Mouse (Mus musculus) brain, embryonic 18.5 days (tissue): Measurements from ENCODE around the gene Vmn2r104.

ENCODE experiments used
- DNase-seq: peaks from one replicate; pipeline ENCODE4 v3.0.0-alpha.2; 2012; ENCODE audit warnings: low read depth, low spot score

Gene Vmn2r104

GRCm38 (mm10) chr17:20048236-20048635 is at the start of gene Vmn2r104:
Gene Vmn2r104, minus strand, starts transcription at chr17:20048336.
- DNase-seq = no peak

- DNase-seq = no peak
These were observed 26.0 kb upstream of the Vmn2r104 start for GRCm38 (mm10) chr17:20074090-20074489.

GRCm38 (mm10) chr17:20071656-20072396 is 23.7 kb upstream of the Vmn2r104 start:
- DNase-seq = no peak
